Mouse (Mus musculus): ENCODE data around the gene Atoh7. TPM values are rescaled to one million over a fixed set of nuclear protein-coding genes. Genes with fewer than 3 reads are reported as not detected.

Atoh7 gene
- polyA plus RNA-seq, 1 experiment from 2014 or later = not detected

- Histone ChIP-seq H3K27ac (no peak overlapping the region), H3K36me3 (no peaks in the 10 kb centered on the region), H3K4me3 (replicated peaks) (no peak overlapping the region), H3K4me2 (replicated peaks) (no peak overlapping the region), H3K4me1 (replicated peaks) (no peaks in the 10 kb centered on the region), H3K27me3 (replicated peaks) (no peaks in the 10 kb centered on the region), H3K9ac (no peak overlapping the region), H3K9me3 (no peaks in the 10 kb centered on the region)
- ATAC-seq = 0 out of 2 replicates have a peak, but pooled peaks have one; percentile 43
- 55% methylated on average over 5 of the region's 5 CpGs for WGBS
Observed at GRCm38 (mm10) chr10:63113027-63113604, 13.7 kb downstream of the Atoh7 start.

GRCm38 (mm10) chr10:63113716-63114360, 14.4 kb downstream of the Atoh7 start:
- Histone ChIP-seq H3K36me3 (no peaks in the 10 kb centered on the region), H3K4me3 (replicated peaks) (no peak overlapping the region), H3K27ac (no peak overlapping the region), H3K4me1 (replicated peaks) (no peaks in the 10 kb centered on the region), H3K9me3 (no peaks in the 10 kb centered on the region), H3K27me3 (replicated peaks) (no peaks in the 10 kb centered on the region), H3K4me2 (replicated peaks) (no peak overlapping the region), H3K9ac (no peak overlapping the region)
- 88% methylated on average over 6 of the region's 6 CpGs for WGBS
- ATAC-seq = no peak

- Histone ChIP-seq H3K27me3 (replicated peaks) (no peaks in the 10 kb centered on the region), H3K4me1 (replicated peaks) (no peaks in the 10 kb centered on the region), H3K27ac (no peak overlapping the region), H3K4me3 (replicated peaks) (no peak overlapping the region), H3K36me3 (no peaks in the 10 kb centered on the region), H3K4me2 (replicated peaks) (no peak overlapping the region), H3K9ac (no peak overlapping the region), H3K9me3 (no peaks in the 10 kb centered on the region)
- 85% methylated on average over 15 of the region's 15 CpGs for WGBS
- ATAC-seq = no peak
Observed at GRCm38 (mm10) chr10:63115881-63116280, 16.4 kb downstream of the Atoh7 start.

GRCm38 (mm10) chr10:63116376-63116775, 16.9 kb downstream of the Atoh7 start:
- H3K9ac ChIP-seq = no peak overlapping the region
- no peaks in the 10 kb centered on the region for H3K36me3 ChIP-seq
- no peaks in the 10 kb centered on the region for H3K9me3 ChIP-seq
- no peaks in the 10 kb centered on the region for H3K27me3 ChIP-seq (replicated peaks)
- WGBS = 94% methylated on average over 9 of the region's 9 CpGs
- no peaks in the 10 kb centered on the region for H3K4me1 ChIP-seq (replicated peaks)
- ATAC-seq = no peak
- no peak overlapping the region for H3K4me2 ChIP-seq (replicated peaks)
- no peak overlapping the region for H3K27ac ChIP-seq
- H3K4me3 ChIP-seq (replicated peaks) = no peak overlapping the region

- no peak overlapping the region for H3K27ac ChIP-seq
- 92% methylated on average over 8 of the region's 8 CpGs for WGBS
- H3K4me1 ChIP-seq (replicated peaks) = no peaks in the 10 kb centered on the region
- H3K36me3 ChIP-seq = no peaks in the 10 kb centered on the region
- H3K4me2 ChIP-seq (replicated peaks) = no peak overlapping the region
- no peaks in the 10 kb centered on the region for H3K27me3 ChIP-seq (replicated peaks)
- no peak overlapping the region for H3K9ac ChIP-seq
- H3K4me3 ChIP-seq (replicated peaks) = no peak overlapping the region
- no peaks in the 10 kb centered on the region for H3K9me3 ChIP-seq
- ATAC-seq = no peak
Observed at GRCm38 (mm10) chr10:63117583-63117982, 18.1 kb downstream of the Atoh7 start.

- no peak overlapping the region for H3K27ac ChIP-seq
- no peaks in the 10 kb centered on the region for H3K36me3 ChIP-seq
- H3K27me3 ChIP-seq (replicated peaks) = no peaks in the 10 kb centered on the region
- H3K9me3 ChIP-seq = no peaks in the 10 kb centered on the region
- no peak overlapping the region for H3K4me3 ChIP-seq (replicated peaks)
- H3K9ac ChIP-seq = no peak overlapping the region
- H3K4me1 ChIP-seq (replicated peaks) = no peaks in the 10 kb centered on the region
- WGBS = 75% methylated on average over 14 of the region's 14 CpGs
- no peak for ATAC-seq
- H3K4me2 ChIP-seq (replicated peaks) = no peak overlapping the region
Observed at GRCm38 (mm10) chr10:63119916-63120315, 20.5 kb downstream of the Atoh7 start.

GRCm38 (mm10) chr10:63121961-63122360, 22.5 kb downstream of the Atoh7 start:
- no peak overlapping the region for H3K4me2 ChIP-seq (replicated peaks)
- H3K27me3 ChIP-seq (replicated peaks) = no peaks in the 10 kb centered on the region
- no peaks in the 10 kb centered on the region for H3K4me1 ChIP-seq (replicated peaks)
- no peak overlapping the region for H3K9ac ChIP-seq
- no peaks in the 10 kb centered on the region for H3K36me3 ChIP-seq
- no peaks in the 10 kb centered on the region for H3K9me3 ChIP-seq
- no peak overlapping the region for H3K27ac ChIP-seq
- no peak overlapping the region for H3K4me3 ChIP-seq (replicated peaks)
- ATAC-seq = peak; percentile 34; the same call in 1 of the 2 replicates
- 85% methylated on average over 14 of the region's 14 CpGs for WGBS

GRCm38 (mm10) chr10:63122516-63122915, 23.1 kb downstream of the Atoh7 start:
- H3K4me3 ChIP-seq (replicated peaks) = no peak overlapping the region
- H3K27me3 ChIP-seq (replicated peaks) = no peaks in the 10 kb centered on the region
- H3K9ac ChIP-seq = no peak overlapping the region
- WGBS = 38% methylated on average over 8 of the region's 8 CpGs
- no peak overlapping the region for H3K27ac ChIP-seq
- H3K9me3 ChIP-seq = no peaks in the 10 kb centered on the region
- H3K4me1 ChIP-seq (replicated peaks) = no peaks in the 10 kb centered on the region
- no peaks in the 10 kb centered on the region for H3K36me3 ChIP-seq
- H3K4me2 ChIP-seq (replicated peaks) = no peak overlapping the region
- ATAC-seq = peak; percentile 88

- Histone ChIP-seq H3K9ac (no peak overlapping the region), H3K4me3 (replicated peaks) (no peak overlapping the region), H3K9me3 (no peaks in the 10 kb centered on the region), H3K27ac (no peak overlapping the region), H3K4me2 (replicated peaks) (no peak overlapping the region), H3K4me1 (replicated peaks) (no peaks in the 10 kb centered on the region), H3K36me3 (no peaks in the 10 kb centered on the region), H3K27me3 (replicated peaks) (no peaks in the 10 kb centered on the region)
- no peak for ATAC-seq
- 79% methylated on average over 8 of the region's 8 CpGs for WGBS
Observed at GRCm38 (mm10) chr10:63123141-63123540, 23.7 kb downstream of the Atoh7 start.

GRCm38 (mm10) chr10:63124016-63124415, 24.6 kb downstream of the Atoh7 start:
- Histone ChIP-seq H3K4me2 (replicated peaks) (no peak overlapping the region), H3K27ac (no peak overlapping the region), H3K27me3 (replicated peaks) (no peaks in the 10 kb centered on the region), H3K4me1 (replicated peaks) (no peaks in the 10 kb centered on the region), H3K4me3 (replicated peaks) (no peak overlapping the region), H3K9ac (no peak overlapping the region), H3K36me3 (no peaks in the 10 kb centered on the region), H3K9me3 (no peaks in the 10 kb centered on the region)
- ATAC-seq = no peak
- WGBS = 94% methylated on average over 10 of the region's 10 CpGs

- no peak for ATAC-seq
- no peak overlapping the region for H3K27ac ChIP-seq
- no peaks in the 10 kb centered on the region for H3K27me3 ChIP-seq (replicated peaks)
- no peak overlapping the region for H3K4me3 ChIP-seq (replicated peaks)
- no peak overlapping the region for H3K4me2 ChIP-seq (replicated peaks)
- no peaks in the 10 kb centered on the region for H3K36me3 ChIP-seq
- no peak overlapping the region for H3K9ac ChIP-seq
- no peaks in the 10 kb centered on the region for H3K9me3 ChIP-seq
- no peaks in the 10 kb centered on the region for H3K4me1 ChIP-seq (replicated peaks)
- 39% methylated on average over 11 of the region's 11 CpGs for WGBS
Observed at GRCm38 (mm10) chr10:63125343-63125742, 25.9 kb downstream of the Atoh7 start.

- Histone ChIP-seq H3K4me1 (replicated peaks) (no peaks in the 10 kb centered on the region), H3K9me3 (no peaks in the 10 kb centered on the region), H3K27ac (no peak overlapping the region), H3K36me3 (no peaks in the 10 kb centered on the region), H3K9ac (no peak overlapping the region), H3K27me3 (replicated peaks) (no peaks in the 10 kb centered on the region), H3K4me2 (replicated peaks) (no peak overlapping the region), H3K4me3 (replicated peaks) (no peak overlapping the region)
- ATAC-seq = no peak
- WGBS = 79% methylated on average over 4 of the region's 4 CpGs
Observed at GRCm38 (mm10) chr10:63126116-63126515, 26.7 kb downstream of the Atoh7 start.

GRCm38 (mm10) chr10:63127156-63127555, 27.7 kb downstream of the Atoh7 start:
- Histone ChIP-seq H3K9me3 (no peaks in the 10 kb centered on the region), H3K27ac (no peak overlapping the region), H3K4me2 (replicated peaks) (no peak overlapping the region), H3K27me3 (replicated peaks) (no peaks in the 10 kb centered on the region), H3K36me3 (no peaks in the 10 kb centered on the region), H3K4me3 (replicated peaks) (no peak overlapping the region), H3K9ac (no peak overlapping the region), H3K4me1 (replicated peaks) (no peaks in the 10 kb centered on the region)
- ATAC-seq = no peak
- 88% methylated on average over 6 of the region's 6 CpGs for WGBS

All from intestine, embryonic 15.5 days (tissue).